ENCODE assay signal across 20 mouse cellular contexts in the genomic region with DNA sequence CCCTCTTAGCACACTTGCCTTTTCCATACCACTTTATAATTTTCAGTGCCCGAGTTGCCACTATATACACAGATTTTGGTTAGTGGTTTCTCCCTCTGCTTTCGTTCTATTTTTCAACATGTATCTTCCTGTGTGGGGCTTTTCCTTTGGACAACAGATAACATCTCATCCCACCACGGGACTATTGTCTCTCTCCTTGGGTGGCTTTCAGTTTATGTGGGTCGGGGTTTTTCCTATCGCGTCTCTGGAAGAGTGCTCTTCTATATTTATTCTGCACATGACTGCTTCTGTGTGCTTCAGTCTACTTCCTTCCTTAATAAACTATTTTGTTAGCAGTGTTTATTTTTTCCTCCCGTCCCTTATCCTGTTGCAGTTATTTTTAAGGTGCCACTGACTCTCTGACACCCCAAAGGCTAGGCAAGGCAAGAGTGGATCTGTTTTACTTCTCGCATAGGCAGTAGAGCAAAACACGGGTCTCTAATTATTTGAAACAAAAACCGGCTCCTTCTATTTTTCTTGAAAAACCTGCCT.
DNase-seq lines count a peak whose midpoint lies in the region; ATAC-seq and TF ChIP-seq lines count a peak whose summit lies in the region.
"Had no signal": no experiment of that assay in that cellular context is flagged by ENCODE, and none has a peak within 500 bp of the region (broad histone marks: within the 10 kb centered on the region; RNA-seq: fewer than 3 reads in every experiment).

No protein-coding gene starts in this region.

- no peaks in the 10 kb centered on the region for H3K9me3 ChIP-seq in lung, embryonic 14.5 days (ENCODE audit: low read depth, low read length)
- H3K9me3 ChIP-seq: hindbrain, embryonic 10.5 days; liver, embryonic 13.5 days; neural tube, embryonic 15.5 days had no signal

- no peak for DNase-seq in frontal cortex, postnatal 36 days (ENCODE audit: low spot score in 2 of 2)
- DNase-seq in kidney, adult 2 months: peak; percentile 55
- no peak for DNase-seq in kidney, postnatal 10 days
- peak; percentile 30 for DNase-seq in lung, embryonic 14.5 days
- no peak for DNase-seq in lung, adult 2 months
- DNase-seq in splenic B cell, adult 2 months (ENCODE audit: low read depth, low spot score): peak; percentile 14
- no peak for DNase-seq in neural tube, embryonic 10.5 days (ENCODE audit: extremely low spot score, low spot score)
- DNase-seq: cerebellum, adult 11 months; cerebellum, postnatal 25 days; gastrocnemius, postnatal 14 days; layer of hippocampus, postnatal 36 days; left cerebral cortex, postnatal 4 days; liver, embryonic 13.5 days; lung, postnatal 4 days; right cerebral cortex, postnatal 25 days had no signal

- peak; percentile 11; the same call in 1 of the 2 replicates for ATAC-seq in frontal cortex, adult (ENCODE audit: low TSS enrichment)
- ATAC-seq in lung, embryonic 14.5 days (ENCODE audit: insufficient read depth): no peak
- ATAC-seq: midbrain, embryonic 13.5 days had no signal

- H3K4me1 ChIP-seq in kidney, adult 2 months (ENCODE audit: control insufficient read depth, insufficient read depth, low read length): peaks cover 3% of the 10 kb centered on the region; the same call in 1 of the 2 replicates
- peaks cover 9% of the 10 kb centered on the region; the same call in 1 of the 2 replicates for H3K4me1 ChIP-seq in lung, embryonic 14.5 days (ENCODE audit: insufficient read depth)
- peaks cover 17% of the 10 kb centered on the region for H3K4me1 ChIP-seq in lung, adult 2 months (ENCODE audit: control insufficient read depth, insufficient read depth, low read length)
- H3K4me1 ChIP-seq: liver, embryonic 13.5 days had no signal

- TF ChIP-seq POLR2A in kidney, adult 2 months (IDR thresholded peaks at IDR 0.05; ENCODE audit: low read depth, low read length): no peak
- no peak for TF ChIP-seq POLR2A in lung, adult 2 months (IDR thresholded peaks at IDR 0.05; ENCODE audit: borderline replicate concordance, extremely low read depth, low read depth, low read length)

- 18% methylated on average over 10 of the region's 10 CpGs for WGBS in kidney, adult 2 months
- WGBS in lung, embryonic 14.5 days: 30% methylated on average over 10 of the region's 10 CpGs
- WGBS in lung, adult 2 months: 22% methylated on average over 10 of the region's 10 CpGs

- H3K4me2 ChIP-seq in lung, embryonic 14.5 days: no peak overlapping the region
- H3K4me2 ChIP-seq: liver, embryonic 13.5 days; midbrain, embryonic 13.5 days; neural tube, embryonic 15.5 days had no signal

- no peak overlapping the region for H3K9ac ChIP-seq in lung, embryonic 14.5 days
- H3K9ac ChIP-seq: liver, embryonic 13.5 days; midbrain, embryonic 13.5 days; neural tube, embryonic 15.5 days had no signal

- TF ChIP-seq CTCF in kidney, adult 2 months (conservative IDR thresholded peaks at IDR 0.05; ENCODE audit: insufficient read depth, insufficient read length, low read depth, low read length): no peak
- TF ChIP-seq CTCF in lung, embryonic 14.5 days (IDR thresholded peaks at IDR 0.05; ENCODE audit: low read depth): no peak
- no peak for TF ChIP-seq CTCF in lung, adult 2 months (IDR thresholded peaks at IDR 0.05; ENCODE audit: insufficient read depth, low read length)

- no peaks in the 10 kb centered on the region for H3K27me3 ChIP-seq in kidney, adult 2 months (replicated peaks; ENCODE audit: control insufficient read depth, insufficient read depth, low read length)
- no peaks in the 10 kb centered on the region for H3K27me3 ChIP-seq in lung, embryonic 14.5 days (ENCODE audit: insufficient read depth, low read length)
- no peaks in the 10 kb centered on the region; the same call in 1 of the 2 replicates for H3K27me3 ChIP-seq in splenic B cell, adult 2 months (ENCODE audit: control insufficient read depth, insufficient read depth, low read length, poor library complexity, severe bottlenecking)
- H3K27me3 ChIP-seq: liver, embryonic 13.5 days; midbrain, embryonic 13.5 days; neural tube, embryonic 15.5 days had no signal

- H3K27ac ChIP-seq in kidney, adult 2 months (ENCODE audit: insufficient read depth, low read depth, low read length): no peak overlapping the region
- 0 out of 2 replicates have a peak overlapping the region, but pooled peaks have one; percentile 32 for H3K27ac ChIP-seq in lung, embryonic 14.5 days (ENCODE audit: low read depth)
- H3K27ac ChIP-seq: hindbrain, embryonic 10.5 days; liver, embryonic 13.5 days; midbrain, embryonic 13.5 days; neural tube, embryonic 15.5 days; stomach, postnatal 0 days had no signal

- no peak overlapping the region for H3K4me3 ChIP-seq in kidney, adult 2 months (ENCODE audit: insufficient read depth, low read depth, low read length)
- no peak overlapping the region for H3K4me3 ChIP-seq in lung, embryonic 14.5 days (ENCODE audit: low read depth, low read length)
- H3K4me3 ChIP-seq in lung, adult 2 months (replicated peaks; ENCODE audit: extremely low read depth, low read depth, low read length): no peak overlapping the region
- H3K4me3 ChIP-seq: hindbrain, embryonic 10.5 days; liver, embryonic 13.5 days; midbrain, embryonic 13.5 days; neural tube, embryonic 15.5 days had no signal

- H3K36me3 ChIP-seq in kidney, adult 2 months (ENCODE audit: control insufficient read depth, insufficient read depth, low read length): no peaks in the 10 kb centered on the region
- H3K36me3 ChIP-seq in lung, embryonic 14.5 days (ENCODE audit: insufficient read depth): no peaks in the 10 kb centered on the region
- H3K36me3 ChIP-seq in splenic B cell, adult 2 months (ENCODE audit: control insufficient read depth, insufficient read depth, low read length, poor library complexity, severe bottlenecking): no peaks in the 10 kb centered on the region
- H3K36me3 ChIP-seq: hindbrain, embryonic 10.5 days; liver, embryonic 13.5 days; midbrain, embryonic 13.5 days; neural tube, embryonic 15.5 days had no signal

Comparison
In these comparisons a context has a peak if more than half of its experiments do, and no peak if none do; other contexts are left out.
1. DNase-seq: peak in kidney, adult 2 months (single experiment), lung, embryonic 14.5 days (single experiment) and splenic B cell, adult 2 months (single experiment); none in frontal cortex, postnatal 36 days (0 of 2), kidney, postnatal 10 days (single experiment), lung, adult 2 months (single experiment) and neural tube, embryonic 10.5 days (single experiment).